Mouse (Mus musculus): ENCODE results near the gene Coro2b.

Gene Coro2b

DNA sequence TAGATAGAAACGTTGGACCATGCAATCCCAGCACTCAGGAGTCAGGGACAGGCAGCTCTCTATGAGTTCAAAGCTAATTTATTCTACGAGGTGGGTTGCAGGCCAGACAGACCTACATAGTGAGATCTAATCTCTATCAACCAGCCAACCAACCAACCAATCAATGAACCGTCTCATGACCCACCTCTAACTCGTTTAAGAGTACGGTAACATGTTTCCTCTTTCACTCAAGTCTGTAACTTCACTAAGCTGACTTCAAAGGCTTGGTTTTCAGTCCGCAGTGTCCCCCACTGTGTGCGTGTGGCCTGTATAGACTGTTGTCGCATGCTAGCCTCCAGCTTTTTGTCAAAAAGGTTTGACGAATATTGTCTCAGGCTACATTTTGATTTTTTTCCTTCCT, 147.1 kb downstream of the Coro2b start:
- DNase-seq (ENCODE audit: low spot score in 2 of 2) = no peak

DNA sequence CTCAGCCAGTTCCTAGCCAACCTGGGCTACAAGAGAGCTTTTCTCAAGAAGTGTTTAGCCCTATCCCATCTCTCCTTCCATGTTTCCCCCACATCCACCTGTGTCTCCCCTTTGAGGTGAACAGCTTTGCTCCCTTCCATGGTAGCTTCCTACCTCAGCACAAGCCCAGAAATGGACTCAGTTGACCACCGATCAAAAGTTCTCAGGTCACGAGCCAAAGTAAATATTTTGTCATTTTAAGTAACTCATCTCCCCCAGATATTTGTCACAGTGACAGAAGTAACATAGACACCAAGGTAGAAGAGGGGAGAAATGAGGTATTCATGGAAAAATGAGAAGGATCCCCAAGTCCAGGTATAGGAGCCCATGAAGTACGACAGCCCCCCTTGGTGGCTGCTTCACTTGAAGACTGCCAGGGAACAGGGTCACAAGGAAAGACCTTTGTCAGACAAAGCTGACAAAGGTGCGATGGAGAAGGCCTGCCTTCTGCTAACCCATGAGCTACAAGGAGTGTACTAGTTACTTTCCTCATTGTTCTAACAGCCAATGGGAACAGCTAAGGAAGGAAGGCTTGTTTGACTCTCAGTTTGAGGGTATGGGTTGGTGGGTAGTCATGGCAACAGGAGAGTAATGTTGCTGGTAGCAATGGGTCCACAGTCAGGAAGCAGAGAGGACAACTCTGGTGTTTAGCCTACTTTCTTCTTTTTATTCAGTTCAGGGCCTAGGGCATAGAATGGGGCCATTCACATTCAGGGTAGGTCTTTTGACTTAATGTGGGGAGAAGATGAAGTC, 150.9 kb downstream of the Coro2b start:
- no peak for DNase-seq (ENCODE audit: low spot score in 2 of 2)

DNA sequence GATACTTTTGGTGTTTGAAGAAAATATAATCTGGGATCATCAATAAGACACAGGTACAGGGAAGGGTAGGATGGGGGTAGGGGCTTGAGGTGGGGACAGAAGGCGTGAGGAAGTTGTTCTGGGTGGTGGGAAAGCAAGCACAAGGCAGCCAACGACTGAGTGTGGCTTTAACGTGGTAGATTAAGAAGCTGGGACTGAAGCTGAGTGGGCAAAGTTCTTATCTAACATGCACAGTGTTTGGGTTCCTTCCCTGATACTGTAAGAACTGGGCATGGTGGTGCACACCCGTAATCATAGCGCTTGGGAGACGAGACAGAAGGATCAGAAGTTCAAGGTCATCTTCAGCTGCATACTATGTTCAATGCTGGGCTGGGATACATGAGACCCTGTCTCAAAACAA, 151.8 kb downstream of the Coro2b start:
- no peak for DNase-seq (ENCODE audit: low spot score in 2 of 2)

DNA sequence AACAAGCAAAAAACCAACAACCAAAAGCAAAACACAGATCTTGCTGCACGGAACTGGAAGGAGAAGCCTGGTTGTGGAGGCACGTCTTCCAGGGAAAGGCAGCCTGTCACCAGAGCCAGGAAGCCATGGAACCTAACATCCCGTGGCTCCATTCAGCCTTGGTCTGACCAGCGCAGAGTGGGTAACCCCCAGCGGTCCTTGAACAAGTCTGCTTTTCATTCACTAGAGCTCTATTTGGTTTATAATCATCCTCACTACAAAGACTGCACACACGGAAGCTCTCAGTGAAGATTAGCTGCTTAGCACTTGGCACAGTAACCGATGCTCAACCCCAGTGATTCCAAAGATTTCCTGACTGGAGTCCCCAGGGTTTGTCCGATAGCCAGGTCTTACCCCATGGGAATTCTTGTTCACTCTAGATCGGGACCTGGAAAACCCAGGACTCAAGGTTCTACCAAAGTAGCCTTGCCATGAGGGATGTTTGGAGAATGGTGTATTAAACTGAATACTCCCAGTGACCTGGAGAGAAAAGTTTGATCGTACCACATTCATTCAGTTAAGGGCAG, 154.2 kb downstream of the Coro2b start:
- DNase-seq (ENCODE audit: low spot score in 2 of 2) = no peak

DNA sequence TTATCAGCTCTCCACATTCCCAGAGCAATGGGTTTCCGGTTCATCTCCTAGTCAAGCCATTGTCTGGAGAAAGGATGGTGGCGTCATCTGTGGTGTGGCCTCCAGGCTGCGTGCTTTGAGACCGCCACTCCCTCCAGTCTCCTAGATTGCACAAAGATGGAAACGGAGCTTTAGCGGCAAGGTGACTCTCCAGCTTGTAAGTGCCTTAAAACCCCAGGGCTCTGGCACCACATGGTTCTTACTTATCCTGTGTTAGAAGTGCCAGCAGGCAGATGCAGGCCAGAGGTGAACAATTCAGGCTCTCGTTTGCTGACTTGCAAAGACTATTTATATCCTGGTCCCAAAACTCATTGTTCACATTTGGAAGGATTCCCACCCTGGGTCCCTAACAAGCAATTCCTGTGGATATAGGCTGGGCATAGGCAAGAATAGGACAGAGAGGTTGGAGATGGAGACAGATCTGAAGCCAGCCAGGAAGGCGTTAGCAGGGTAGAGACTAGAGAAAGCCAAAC, 155.4 kb downstream of the Coro2b start:
- no peak for DNase-seq (ENCODE audit: low spot score in 2 of 2)

DNA sequence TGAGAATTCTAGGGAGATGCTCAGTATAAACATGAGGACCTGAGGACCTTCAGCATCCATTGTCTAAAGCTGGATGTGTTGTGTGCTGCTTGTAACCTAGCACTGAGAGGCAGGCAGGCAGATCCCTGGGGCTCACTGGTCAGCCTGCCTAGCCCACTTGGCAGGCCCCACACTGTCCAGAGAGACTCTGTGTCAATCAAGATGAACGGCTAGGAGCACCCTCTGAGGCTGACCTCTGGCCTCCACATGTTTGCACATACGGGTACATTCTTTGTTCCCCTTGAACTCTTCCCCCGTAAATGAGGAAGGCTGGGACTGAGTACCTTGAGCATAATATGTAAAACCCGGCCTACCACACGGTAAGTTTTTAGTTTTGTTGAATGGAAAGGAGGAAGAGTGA, 156.5 kb downstream of the Coro2b start:
- no peak for DNase-seq (ENCODE audit: low spot score in 2 of 2)

DNA sequence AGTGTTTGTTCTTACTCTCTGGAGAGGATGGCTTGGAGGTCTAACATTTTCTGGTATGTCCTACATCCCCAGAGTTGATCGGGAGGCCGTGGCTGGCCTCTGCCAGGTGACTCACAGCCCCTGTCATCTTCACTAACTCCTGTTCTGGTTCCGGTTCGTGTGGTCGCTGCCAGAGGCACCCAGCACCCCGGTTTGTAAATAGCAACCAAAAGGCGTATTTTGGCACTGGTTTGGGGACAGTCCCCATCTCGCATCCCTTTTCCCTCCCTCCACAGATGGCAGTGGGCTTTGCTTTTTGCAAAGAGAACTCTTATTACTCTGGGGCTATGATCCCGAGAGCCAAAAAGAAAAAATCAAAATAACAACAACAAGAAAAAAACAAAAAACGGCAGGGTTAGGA, 158.9 kb downstream of the Coro2b start:
- DNase-seq (ENCODE audit: low spot score in 2 of 2) = no peak

DNA sequence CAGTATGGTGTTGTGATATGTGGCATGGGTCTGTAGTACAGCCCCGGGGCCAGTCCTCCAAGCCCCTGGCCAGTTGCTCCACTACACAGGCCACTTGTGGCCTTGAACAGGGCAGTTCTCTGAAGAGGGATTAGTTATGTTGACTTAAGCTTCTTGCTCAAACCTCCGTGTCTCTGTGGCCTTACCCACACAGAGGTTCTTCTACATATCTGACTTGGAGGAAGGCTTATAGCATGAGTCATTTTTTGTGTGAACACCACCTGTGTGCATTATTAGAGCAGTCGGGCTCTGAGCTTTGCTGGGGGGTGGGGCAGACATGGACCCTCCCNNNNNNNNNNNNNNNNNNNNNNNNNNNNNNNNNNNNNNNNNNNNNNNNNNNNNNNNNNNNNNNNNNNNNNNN, 162.6 kb downstream of the Coro2b start:
- no peak for DNase-seq (ENCODE audit: low spot score in 2 of 2)

DNA sequence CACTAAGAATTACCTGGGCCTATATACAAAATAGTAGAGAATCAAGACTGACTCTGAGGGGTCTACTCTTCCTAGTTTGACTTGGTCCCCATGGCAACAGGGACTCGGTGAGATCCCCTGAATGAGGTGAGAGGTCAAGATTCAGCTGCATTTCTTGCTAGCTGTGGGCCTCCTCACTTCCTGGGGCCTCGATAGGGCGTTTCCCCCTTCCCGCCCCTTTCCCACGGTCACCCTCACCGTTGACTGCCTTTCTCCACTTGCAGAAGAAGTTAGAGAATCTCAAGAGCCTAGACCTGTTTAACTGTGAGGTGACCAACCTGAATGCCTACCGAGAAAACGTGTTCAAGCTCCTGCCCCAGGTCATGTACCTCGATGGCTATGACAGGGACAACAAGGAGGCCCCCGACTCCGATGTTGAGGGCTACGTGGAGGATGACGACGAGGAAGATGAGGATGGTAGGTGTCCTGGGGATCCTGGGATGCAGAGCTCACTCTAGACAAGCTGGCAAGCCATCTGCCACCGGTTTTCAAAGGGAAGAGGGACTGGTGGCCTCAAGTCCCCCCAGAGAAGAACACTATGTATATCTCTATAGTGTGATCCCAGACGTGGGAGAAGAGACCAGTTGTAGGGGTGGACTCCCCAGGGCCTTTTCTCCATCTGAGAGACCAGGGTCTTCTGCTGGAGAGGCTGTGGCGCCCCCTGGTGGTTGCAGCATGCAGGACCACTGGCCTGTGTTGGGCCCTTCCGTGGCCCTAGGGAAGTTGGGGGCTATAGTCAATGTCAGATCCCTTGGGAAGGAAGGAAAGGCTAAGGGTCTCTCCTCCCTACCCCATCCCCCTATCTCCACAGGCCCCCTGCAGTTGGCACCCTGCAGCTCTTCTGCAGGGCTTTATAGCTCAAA, 163.4 kb downstream of the Coro2b start:
- DNase-seq (ENCODE audit: low spot score in 2 of 2) = peak; percentile 69 to 81

DNA sequence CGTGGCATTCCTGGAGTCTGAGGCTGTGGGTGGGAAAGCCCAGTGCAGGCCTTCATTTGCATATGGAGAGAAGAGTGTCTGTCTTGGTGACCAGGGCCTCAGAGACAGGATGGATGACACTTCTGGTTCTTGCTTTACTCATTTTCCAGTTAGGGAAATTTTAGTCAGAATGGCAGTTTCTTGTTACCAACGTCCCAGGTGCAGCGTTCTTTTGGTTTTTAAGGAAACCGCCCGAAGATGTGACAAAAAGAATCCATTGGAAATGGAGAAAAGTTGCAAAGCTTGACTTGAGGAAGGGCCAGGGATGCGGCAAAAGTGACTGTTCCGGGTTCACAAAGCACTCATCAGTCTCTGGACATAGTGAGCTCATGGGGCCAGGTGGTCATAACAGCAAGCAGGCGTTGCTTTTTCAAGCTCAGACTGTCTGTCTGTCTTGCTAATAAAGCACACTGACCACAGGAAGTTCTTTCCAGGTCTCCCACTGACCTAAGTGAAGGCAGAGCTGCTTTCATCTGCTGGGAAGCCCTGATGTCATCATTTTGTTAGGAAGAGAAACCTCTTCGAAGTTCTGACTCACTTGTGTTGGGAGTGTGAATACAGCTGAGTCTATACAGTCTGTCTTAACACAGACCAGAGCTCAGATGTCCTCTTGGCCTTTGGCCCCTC, 164.2 kb downstream of the Coro2b start:
- no peak for DNase-seq (ENCODE audit: low spot score in 2 of 2)

DNA sequence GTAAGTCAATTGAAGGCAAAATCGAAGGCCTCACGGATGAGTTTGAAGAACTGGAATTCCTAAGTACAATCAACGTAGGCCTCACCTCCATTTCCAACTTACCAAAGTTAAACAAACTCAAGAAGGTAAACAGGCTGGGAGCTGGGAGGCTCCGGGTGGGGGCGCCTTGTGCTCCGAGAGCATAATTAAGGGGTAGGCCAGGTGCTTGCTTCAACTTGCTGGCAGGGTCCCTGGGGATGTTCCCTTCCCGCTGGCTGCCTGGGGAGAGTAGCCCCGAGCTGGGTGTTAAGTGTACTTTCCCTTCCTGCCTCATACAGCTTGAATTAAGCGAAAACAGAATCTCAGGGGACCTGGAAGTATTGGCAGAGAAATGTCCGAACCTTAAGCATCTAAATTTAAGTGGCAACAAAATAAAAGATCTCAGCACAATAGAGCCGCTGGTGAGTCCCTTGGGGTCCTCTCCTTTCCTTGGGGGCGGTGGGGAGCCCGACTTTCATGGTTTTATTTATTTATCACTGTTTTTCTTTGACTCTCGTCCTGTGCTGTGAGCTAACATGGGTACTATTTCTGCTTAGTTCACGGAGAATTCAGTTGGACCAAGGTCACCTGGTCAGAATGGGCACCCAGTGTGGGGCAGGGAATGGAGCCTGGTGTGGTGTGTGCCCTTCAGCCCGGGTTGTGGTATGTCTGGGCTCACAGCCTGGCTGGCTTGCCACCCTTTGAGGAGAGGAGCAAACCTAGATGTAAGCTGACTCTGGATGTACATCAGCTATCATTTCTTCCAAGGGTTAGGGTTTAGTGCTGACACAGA, 164.9 kb downstream of the Coro2b start:
- DNase-seq (ENCODE audit: low spot score in 2 of 2) = no peak

DNA sequence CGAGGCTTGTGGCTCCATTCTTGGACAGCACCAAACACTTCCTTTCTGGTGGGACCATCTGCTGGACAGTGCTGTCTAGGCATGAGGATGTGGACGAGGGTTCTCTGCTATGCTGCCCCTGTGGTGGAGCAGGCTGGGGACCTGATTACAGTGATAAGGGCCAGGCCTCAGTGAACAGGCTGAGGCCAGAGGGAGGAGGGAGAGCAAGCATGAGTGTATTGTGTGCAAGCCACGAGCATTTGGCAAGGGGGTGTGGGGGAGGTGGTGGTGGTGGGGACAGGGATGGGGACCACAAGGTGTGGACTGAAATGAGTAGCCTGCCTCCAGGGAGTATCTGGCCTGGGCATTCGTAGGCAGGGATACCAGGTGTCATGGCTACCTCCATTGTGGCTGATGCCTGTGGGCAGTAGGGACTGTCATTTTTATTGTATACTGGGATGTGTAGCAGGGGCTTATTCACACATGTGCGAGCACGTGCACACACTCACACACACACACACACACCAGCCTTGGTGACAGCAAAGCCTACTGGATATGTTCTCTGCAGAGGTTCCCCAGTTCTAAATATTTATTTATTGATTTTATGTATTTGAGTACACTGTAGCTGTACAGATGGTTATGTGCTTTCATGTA, 166.1 kb downstream of the Coro2b start:
- no peak for DNase-seq (ENCODE audit: low spot score in 2 of 2)

DNA sequence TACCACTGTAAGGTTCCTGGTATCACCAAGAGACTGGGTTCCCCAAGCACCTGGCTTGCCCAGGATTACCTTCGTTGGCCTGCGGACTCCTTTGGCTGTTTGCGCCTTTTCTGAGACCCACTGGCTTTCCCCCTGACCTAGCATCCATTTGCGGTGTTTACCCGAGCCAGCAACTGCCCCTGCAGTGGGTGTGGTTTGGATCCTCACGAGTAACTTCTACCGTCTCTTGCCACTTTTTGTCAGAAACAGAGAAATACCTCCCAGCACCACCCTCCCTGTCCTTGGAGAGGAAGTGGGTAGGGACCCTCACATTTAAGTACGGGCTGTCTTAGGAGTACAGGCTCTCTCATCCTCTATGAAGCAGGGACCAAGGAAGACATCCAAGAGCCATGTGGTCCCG, 166.7 kb downstream of the Coro2b start:
- no peak for DNase-seq (ENCODE audit: low spot score in 2 of 2)
